Mouse (Mus musculus) MEL (cell line): ENCODE data around the gene Eri2. TPM values are rescaled to one million over a fixed set of nuclear protein-coding genes. Genes with fewer than 3 reads are reported as not detected.
A peak's percentile ranks its signal among the peaks of the same experiment; 100 is the strongest.
"Not testable (repeated sequence)": the region's sequence is repeated elsewhere in the genome, so short reads cannot be mapped to it uniquely, and the experiment has no call there.

Source experiments
- DNase-seq: peaks from one replicate; pipeline ENCODE4 v3.0.0; 2011; ENCODE audit warnings: low read depth, low spot score
- H3K27ac ChIP-seq: 2 replicates; pipeline ENCODE4 v1.5.1; 2012; ENCODE audit warnings: low read depth, mild to moderate bottlenecking, control low read depth, low read length, moderate library complexity; ENCODE audit not compliant: control insufficient read depth
- H3K27me3 ChIP-seq, 2 experiments: fragments of 150-350 bp in 1 of 2; sonication (generic) in 1 of 2; 2 replicates each; pipeline ENCODE4 v1.6.1; 2012; ENCODE audit warnings: low read length in 2 of 2, mild to moderate bottlenecking in 2 of 2, improper control_type of control experiment in 1 of 2, moderate library complexity in 1 of 2; ENCODE audit not compliant: insufficient read depth in 2 of 2, control insufficient read depth in 1 of 2
- H3K36me3 ChIP-seq, 2 experiments: 2 replicates each; pipeline ENCODE4 v1.6.1; 2012 to 2014; ENCODE audit warnings: low read length in 2 of 2, improper control_type of control experiment in 1 of 2, inconsistent platforms in 1 of 2, mild to moderate bottlenecking in 1 of 2; ENCODE audit not compliant: insufficient read depth in 2 of 2, control insufficient read depth in 1 of 2
- H3K4me1 ChIP-seq, 2 experiments: fragments of 150-350 bp in 1 of 2; sonication (generic) in 1 of 2; 2 replicates each; pipeline ENCODE4 v1.6.1; 2012; ENCODE audit warnings: low read length in 2 of 2, improper control_type of control experiment in 1 of 2, mild to moderate bottlenecking in 1 of 2; ENCODE audit not compliant: insufficient read depth in 2 of 2, control insufficient read depth in 1 of 2
- H3K4me3 ChIP-seq, 2 experiments: fragments of 150-350 bp in 1 of 2; sonication (generic) in 1 of 2; 2 replicates each; pipeline ENCODE4 v1.5.1; 2012; ENCODE audit warnings: low read depth in 2 of 2, low read length in 2 of 2, mild to moderate bottlenecking in 2 of 2, moderate library complexity in 2 of 2, control low read depth in 1 of 2, improper control_type of control experiment in 1 of 2; ENCODE audit not compliant: control insufficient read depth in 1 of 2, insufficient read depth in 1 of 2
- H3K79me2 ChIP-seq: 2 replicates; pipeline ENCODE4 v1.6.1; 2012; ENCODE audit warnings: mild to moderate bottlenecking, low read length, moderate library complexity; ENCODE audit not compliant: control insufficient read depth, poor library complexity, insufficient read depth
- H3K9ac ChIP-seq: 2 replicates; pipeline ENCODE4 v1.6.1; 2012; ENCODE audit warnings: low read depth, mild to moderate bottlenecking, control low read depth, low read length, moderate library complexity; ENCODE audit not compliant: control insufficient read depth, poor library complexity, severe bottlenecking
- H3K9me3 ChIP-seq: fragments of 150-350 bp; sonication (generic); replicated peaks from 2 replicates; pipeline ENCODE4 v1.6.1; 2012; ENCODE audit warnings: mild to moderate bottlenecking, low read length, improper control_type of control experiment, moderate library complexity; ENCODE audit not compliant: insufficient read depth
- CHD1 ChIP-seq: IDR thresholded peaks from 2 replicates; pipeline ENCODE4 v1.6.1; 2012; ENCODE audit warnings: low read depth, mild to moderate bottlenecking, inconsistent platforms, low read length, improper control_type of control experiment
- CTCF ChIP-seq, 3 experiments: IDR thresholded peaks in 2 of 3; conservative IDR thresholded peaks in 1 of 3; 2 replicates each; pipeline ENCODE4 v1.5.1; 2011 to 2012; ENCODE audit warnings: low read length in 3 of 3, low read depth in 2 of 3, mild to moderate bottlenecking in 2 of 3, improper control_type of control experiment in 1 of 3, inconsistent platforms in 1 of 3, mixed read lengths in 1 of 3, moderate library complexity in 1 of 3; ENCODE audit not compliant: control insufficient read depth in 1 of 3, insufficient read depth in 1 of 3, poor library complexity in 1 of 3, severe bottlenecking in 1 of 3
- ELF1 ChIP-seq: IDR thresholded peaks from 2 replicates; pipeline ENCODE4 v1.6.1; 2014; ENCODE audit warnings: low read depth, mild to moderate bottlenecking, inconsistent platforms, low read length, improper control_type of control experiment, moderate library complexity
- GATA1 ChIP-seq: IDR thresholded peaks from 2 replicates; pipeline ENCODE4 v1.6.1; 2011; ENCODE audit warnings: low read depth, low read length, improper control_type of control experiment
- JUND ChIP-seq: IDR thresholded peaks from 2 replicates; pipeline ENCODE4 v1.6.1; 2011; ENCODE audit warnings: low read depth, mild to moderate bottlenecking, improper control_type of control experiment, low read length
- KAT2A ChIP-seq: conservative IDR thresholded peaks from 2 replicates; pipeline ENCODE4 v1.6.1; 2012; ENCODE audit warnings: low read depth, low read length, improper control_type of control experiment, inconsistent platforms
- MAX ChIP-seq: IDR thresholded peaks from 2 replicates; pipeline ENCODE4 v1.6.1; 2011; ENCODE audit warnings: low read length, improper control_type of control experiment
- NRF1 ChIP-seq: IDR thresholded peaks from 2 replicates; pipeline ENCODE4 v1.6.1; 2014; ENCODE audit warnings: low read depth, mild to moderate bottlenecking, inconsistent platforms, low read length, improper control_type of control experiment, moderate library complexity; ENCODE audit not compliant: poor library complexity, insufficient read depth, severe bottlenecking
- POLR2AphosphoS5 ChIP-seq: IDR thresholded peaks from 2 replicates; pipeline ENCODE4 v1.6.1; 2012; ENCODE audit warnings: low read depth, borderline replicate concordance, mild to moderate bottlenecking, inconsistent platforms, low read length, moderate library complexity, mixed read lengths
- RAD21 ChIP-seq: IDR thresholded peaks from 2 replicates; pipeline ENCODE4 v1.6.1; 2011; ENCODE audit warnings: mild to moderate bottlenecking, low read depth, low read length, improper control_type of control experiment
- RCOR1 ChIP-seq: IDR thresholded peaks from 2 replicates; pipeline ENCODE4 v1.6.1; 2012; ENCODE audit warnings: low read depth, mild to moderate bottlenecking, inconsistent platforms, low read length, improper control_type of control experiment
- SMC3 ChIP-seq: IDR thresholded peaks from 2 replicates; pipeline ENCODE4 v1.6.1; 2011; ENCODE audit warnings: low read depth, low read length, improper control_type of control experiment
- TBP ChIP-seq: IDR thresholded peaks from 2 replicates; pipeline ENCODE4 v1.8.0; 2011; ENCODE audit warnings: low read depth, low read length, improper control_type of control experiment
- UBTF ChIP-seq: IDR thresholded peaks from 2 replicates; pipeline ENCODE4 v1.6.1; 2012; ENCODE audit warnings: low read depth, mild to moderate bottlenecking, inconsistent platforms, low read length, improper control_type of control experiment, moderate library complexity, borderline replicate concordance; ENCODE audit not compliant: insufficient read depth
- USF1 ChIP-seq: IDR thresholded peaks from 2 replicates; pipeline ENCODE4 v1.6.1; 2014; ENCODE audit warnings: low read depth, mild to moderate bottlenecking, inconsistent platforms, low read length, improper control_type of control experiment, moderate library complexity
- USF2 ChIP-seq, 2 experiments: IDR thresholded peaks; 2 replicates each; pipeline ENCODE4 v1.6.1; 2011 to 2012; ENCODE audit warnings: improper control_type of control experiment in 2 of 2, low read length in 2 of 2, borderline replicate concordance in 1 of 2, inconsistent platforms in 1 of 2, low read depth in 1 of 2, mild to moderate bottlenecking in 1 of 2; ENCODE audit not compliant: insufficient read depth in 1 of 2
- ZC3H11A ChIP-seq: IDR thresholded peaks from 2 replicates; pipeline ENCODE4 v1.6.1; 2012; ENCODE audit warnings: low read depth, mild to moderate bottlenecking, inconsistent platforms, low read length, improper control_type of control experiment
- polyA plus RNA-seq, 2 experiments: library from polyadenylated mRNA; stranded (reverse) in 1 of 2; unstranded in 1 of 2; fragments of >175 nt in 1 of 2; fragments of >200 nt in 1 of 2; gene quantifications; 2 replicates each; pipeline versions ENCODE4 v1.2.1 to v1.2.4; 2012; ENCODE audit warnings: low replicate concordance in 2 of 2, low read depth in 1 of 2; ENCODE audit not compliant: insufficient read length in 2 of 2, insufficient read depth in 1 of 2, missing spikeins in 1 of 2
- total RNA-seq: library from RNA; depleted of rRNA; stranded (reverse); fragments of 300-350 nt; gene quantifications from 2 replicates; pipeline ENCODE4 v1.2.3, GENCODE M21; 2012

Eri2 gene
- total and polyA plus RNA-seq, 3 experiments: 9.4 to 11.0 TPM; not detected in 1

DNA sequence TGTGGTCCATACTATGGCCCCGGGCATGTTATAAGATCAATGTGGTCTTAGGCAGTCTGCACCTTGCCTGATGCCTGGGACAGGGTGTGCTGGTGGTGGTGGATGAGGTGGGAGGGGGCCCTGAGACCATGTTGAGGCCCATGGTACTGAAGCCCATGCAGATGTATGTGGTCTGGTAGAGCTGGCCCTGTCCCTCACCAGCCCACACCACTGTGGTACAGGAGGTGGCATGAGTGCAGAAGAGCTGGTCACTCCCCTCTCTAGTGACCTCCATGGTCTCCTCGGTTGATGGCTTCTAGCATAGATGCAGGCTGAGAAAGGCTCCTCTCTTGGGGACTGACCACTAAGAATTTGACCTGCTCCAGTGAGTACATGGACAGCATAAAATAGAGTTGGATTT is 55.0 kb downstream of the Eri2 start:
- DNase-seq: no peak

DNA sequence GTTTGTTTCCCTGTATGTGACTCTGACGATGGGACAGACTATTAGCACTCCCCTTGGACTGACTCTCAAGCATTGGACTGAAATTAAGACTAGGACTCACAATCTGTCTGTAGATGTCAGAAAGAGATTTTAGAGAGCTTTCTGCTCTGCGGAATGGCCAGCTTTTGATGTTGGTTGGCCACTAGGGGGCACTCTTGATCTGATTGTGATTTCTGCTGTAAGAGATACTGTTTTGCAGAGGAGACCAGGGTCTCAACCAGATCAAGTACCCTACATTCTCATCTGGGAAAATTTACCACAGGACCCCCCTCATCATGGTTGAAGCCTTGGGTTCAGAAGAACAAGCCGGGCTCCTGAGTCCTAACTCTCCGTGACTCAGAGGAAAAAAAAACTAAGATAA is 62.6 kb downstream of the Eri2 start:
- H3K27me3 ChIP-seq, H3K4me3 ChIP-seq, H3K4me1 ChIP-seq, H3K79me2 ChIP-seq, H3K9me3 ChIP-seq, H3K9ac ChIP-seq, H3K27ac ChIP-seq, H3K36me3 ChIP-seq: not testable (repeated sequence)
- TF ChIP-seq RAD21 (peak; percentile 55), CTCF (IDR thresholded peaks at IDR 0.05 in 2 of 3, conservative IDR thresholded peaks at IDR 0.05 in 1 of 3; ENCODE audit: control insufficient read depth in 1 of 3, insufficient read depth in 1 of 3, low read depth in 2 of 3, low read length in 3 of 3, poor library complexity in 1 of 3, severe bottlenecking in 1 of 3) (peak; percentile 32 to 47 (median 40)), SMC3 (peak; percentile 30), ZC3H11A (0 out of 2 replicates have a peak, but pooled peaks have one; percentile 23)
- DNase-seq: peak; percentile 45

More for the DNA sequence above, 55.0 kb downstream of the Eri2 start:
- Histone ChIP-seq H3K9me3 (no peaks in the 10 kb centered on the region), H3K79me2 (no peaks in the 10 kb centered on the region), H3K4me3 (no peak overlapping the region), H3K27me3 (no peaks in the 10 kb centered on the region), H3K27ac (no peak overlapping the region), H3K9ac (no peak overlapping the region), H3K36me3 (no peaks in the 10 kb centered on the region), H3K4me1 (no peaks in the 10 kb centered on the region)
- TF ChIP-seq CHD1 (no peak), MAX (no peak), UBTF (no peak), TBP (no peak), USF2 (IDR thresholded peaks at IDR 0.05; ENCODE audit: borderline replicate concordance in 1 of 2, insufficient read depth in 1 of 2, low read depth in 1 of 2, low read length in 2 of 2) (no peak), ELF1 (no peak), POLR2AphosphoS5 (no peak), KAT2A (no peak), ZC3H11A (no peak), RCOR1 (no peak), USF1 (no peak), NRF1 (no peak), GATA1 (no peak), RAD21 (no peak), JUND (no peak), SMC3 (no peak)
